Mouse (Mus musculus): ENCODE measurements at regions not wholly inside any gene's neighbourhood (a gene's known extent, or its start where the extent isn't known, plus 50 kb on each side); places are given as distances from the start of the nearest gene placed in this dataset.
A peak's percentile ranks its signal among the peaks of the same experiment; 100 is the strongest.

DNA sequence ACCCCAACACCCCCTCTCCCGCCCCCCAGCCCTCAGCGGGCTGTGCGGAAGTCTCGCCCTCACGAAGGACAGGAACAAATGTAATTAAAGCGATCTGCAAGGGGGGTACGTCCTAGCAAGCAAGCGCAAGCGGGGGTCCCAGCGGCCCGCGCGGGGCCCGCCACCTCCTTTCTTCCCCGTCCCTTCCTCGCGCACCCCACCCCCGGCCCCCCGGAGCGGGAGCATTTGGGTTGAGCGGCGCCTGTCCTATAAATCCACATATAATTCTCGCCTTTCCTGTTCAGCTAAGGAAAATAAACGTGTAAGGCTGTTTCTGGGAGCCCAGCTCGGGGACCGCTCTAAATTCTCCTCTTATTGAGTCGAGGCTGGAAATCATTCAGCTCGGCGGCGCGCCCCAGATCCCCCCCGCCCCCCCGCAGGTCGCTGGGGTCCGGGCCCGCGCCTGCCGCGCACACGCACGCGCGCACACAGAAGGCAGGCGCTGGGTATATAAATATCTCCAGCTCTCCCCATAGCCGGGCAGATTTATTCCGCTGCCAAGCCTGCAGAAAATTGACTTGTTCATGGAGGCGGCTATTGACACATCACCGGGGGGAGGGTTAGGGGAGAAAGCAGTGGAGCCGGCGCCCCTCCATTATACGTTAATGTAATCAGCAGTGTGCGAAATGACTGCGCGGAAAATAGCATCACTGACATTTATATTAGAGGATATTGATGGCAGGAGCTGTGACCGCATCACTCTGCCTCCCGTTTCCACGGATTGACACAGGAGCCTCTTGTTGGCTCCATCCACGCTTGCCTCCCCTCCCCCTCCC is 61.6 kb upstream of the Btrc start:
- under 1% methylated on average over 55 of the region's 58 CpGs for WGBS
- peak overlapping the region; percentile 67 for H3K9ac ChIP-seq (replicated peaks; ENCODE audit: low read length)
- H3K4me3 ChIP-seq (ENCODE audit: low read length), result peak overlapping the region; percentile 56
- H3K9me3 ChIP-seq (ENCODE audit: low read length), result no peaks in the 10 kb centered on the region
- peak overlapping the region; percentile 94 for H3K27ac ChIP-seq
- peak; percentile 83 for ATAC-seq
- TF ChIP-seq CTCF (IDR thresholded peaks at IDR 0.05; ENCODE audit: low read depth), result no peak
- H3K4me1 ChIP-seq (ENCODE audit: insufficient read depth, low read length), result peaks cover 4% of the 10 kb centered on the region
- no peaks in the 10 kb centered on the region for H3K27me3 ChIP-seq (ENCODE audit: insufficient read depth, low read length)
- peak overlapping the region; percentile 99 for H3K4me2 ChIP-seq (ENCODE audit: low read depth, low read length)
- no peaks in the 10 kb centered on the region for H3K36me3 ChIP-seq (ENCODE audit: insufficient read depth, low read length)
- DNase-seq (ENCODE audit: low spot score), result peak; percentile 89

DNA sequence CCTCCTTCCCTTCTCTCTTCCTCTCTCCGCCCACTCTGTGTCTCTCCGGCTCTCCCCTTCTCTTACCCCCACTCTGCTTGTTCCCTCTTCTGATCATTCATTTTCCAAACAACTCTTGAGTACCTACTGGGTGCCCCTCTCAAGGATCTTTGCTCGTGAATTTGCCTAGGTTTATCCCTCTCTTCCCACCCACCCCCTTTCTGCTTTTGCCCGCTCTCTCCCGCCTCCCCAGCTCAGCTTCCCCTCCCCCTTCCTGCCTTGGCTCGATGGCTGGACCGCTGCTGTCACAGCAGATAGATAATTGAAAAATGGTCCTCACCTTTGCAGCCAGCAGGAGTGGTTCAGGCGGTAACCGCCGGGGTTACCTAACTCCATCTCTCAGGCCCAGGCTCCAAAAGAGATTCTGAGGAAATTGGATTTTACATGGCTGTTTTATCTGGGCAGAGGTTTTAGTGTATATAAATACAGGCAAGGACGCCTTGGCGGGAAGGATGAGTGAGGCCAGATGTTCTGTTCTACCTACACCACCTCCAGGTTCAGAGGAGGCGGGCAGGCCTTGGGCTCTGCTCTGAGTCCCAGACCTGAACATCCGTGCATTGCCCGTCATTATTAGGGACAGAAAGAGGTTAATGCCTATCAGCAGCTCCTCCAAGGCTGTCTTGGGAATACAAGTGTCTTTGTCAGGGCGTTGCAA is 60.8 kb upstream of the Btrc start:
- Histone ChIP-seq H3K4me1 (ENCODE audit: insufficient read depth, low read length) (peaks cover 4% of the 10 kb centered on the region), H3K9ac (replicated peaks; ENCODE audit: low read length) (peak overlapping the region; percentile 67), H3K27me3 (ENCODE audit: insufficient read depth, low read length) (no peaks in the 10 kb centered on the region), H3K4me3 (ENCODE audit: low read length) (peak overlapping the region; percentile 56), H3K36me3 (ENCODE audit: insufficient read depth, low read length) (no peaks in the 10 kb centered on the region), H3K4me2 (ENCODE audit: low read depth, low read length) (peak overlapping the region; percentile 99), H3K27ac (peak overlapping the region; percentile 94), H3K9me3 (ENCODE audit: low read length) (no peaks in the 10 kb centered on the region)
- DNase-seq (ENCODE audit: low spot score) (peak; percentile 70), ATAC-seq (no peak; the same call in none of the 2 replicates)
- 7% methylated on average over 16 of the region's 16 CpGs for WGBS
- TF ChIP-seq CTCF (IDR thresholded peaks at IDR 0.05; ENCODE audit: low read depth), result no peak; the same call in 1 of the 2 replicates

DNA sequence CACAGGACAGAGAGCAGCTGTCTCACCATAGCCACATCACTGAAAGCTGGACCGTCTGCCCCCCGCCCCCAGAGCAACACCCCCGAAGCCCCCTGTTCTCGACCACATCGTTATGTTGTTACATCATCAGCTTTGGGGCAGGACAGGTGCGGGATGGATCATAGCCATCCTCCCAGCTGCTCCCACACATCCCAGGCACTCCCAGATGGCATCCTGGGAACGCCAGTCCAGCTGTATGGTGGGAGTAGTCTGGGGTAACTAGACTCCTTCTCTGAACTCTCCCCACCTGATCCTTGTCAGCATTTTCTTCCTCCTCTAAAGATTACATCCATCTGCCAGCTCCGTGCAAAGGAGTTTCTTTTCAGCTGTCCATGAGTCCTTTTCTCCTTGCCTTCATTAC is 59.0 kb upstream of the Btrc start:
- H3K36me3 ChIP-seq (ENCODE audit: insufficient read depth, low read length), result no peaks in the 10 kb centered on the region
- DNase-seq (ENCODE audit: low spot score) (no peak), ATAC-seq (no peak)
- WGBS, result 11% methylated on average over 8 of the region's 8 CpGs
- H3K4me2 ChIP-seq (ENCODE audit: low read depth, low read length), result no peak overlapping the region
- no peak for TF ChIP-seq CTCF (IDR thresholded peaks at IDR 0.05; ENCODE audit: low read depth)
- no peaks in the 10 kb centered on the region for H3K27me3 ChIP-seq (ENCODE audit: insufficient read depth, low read length)
- H3K4me1 ChIP-seq (ENCODE audit: insufficient read depth, low read length), result peaks cover 4% of the 10 kb centered on the region; the same call in 1 of the 2 replicates
- H3K9ac ChIP-seq (replicated peaks; ENCODE audit: low read length), result no peak overlapping the region
- H3K9me3 ChIP-seq (ENCODE audit: low read length), result no peaks in the 10 kb centered on the region
- H3K27ac ChIP-seq, result no peak overlapping the region
- H3K4me3 ChIP-seq (ENCODE audit: low read length), result no peak overlapping the region

DNA sequence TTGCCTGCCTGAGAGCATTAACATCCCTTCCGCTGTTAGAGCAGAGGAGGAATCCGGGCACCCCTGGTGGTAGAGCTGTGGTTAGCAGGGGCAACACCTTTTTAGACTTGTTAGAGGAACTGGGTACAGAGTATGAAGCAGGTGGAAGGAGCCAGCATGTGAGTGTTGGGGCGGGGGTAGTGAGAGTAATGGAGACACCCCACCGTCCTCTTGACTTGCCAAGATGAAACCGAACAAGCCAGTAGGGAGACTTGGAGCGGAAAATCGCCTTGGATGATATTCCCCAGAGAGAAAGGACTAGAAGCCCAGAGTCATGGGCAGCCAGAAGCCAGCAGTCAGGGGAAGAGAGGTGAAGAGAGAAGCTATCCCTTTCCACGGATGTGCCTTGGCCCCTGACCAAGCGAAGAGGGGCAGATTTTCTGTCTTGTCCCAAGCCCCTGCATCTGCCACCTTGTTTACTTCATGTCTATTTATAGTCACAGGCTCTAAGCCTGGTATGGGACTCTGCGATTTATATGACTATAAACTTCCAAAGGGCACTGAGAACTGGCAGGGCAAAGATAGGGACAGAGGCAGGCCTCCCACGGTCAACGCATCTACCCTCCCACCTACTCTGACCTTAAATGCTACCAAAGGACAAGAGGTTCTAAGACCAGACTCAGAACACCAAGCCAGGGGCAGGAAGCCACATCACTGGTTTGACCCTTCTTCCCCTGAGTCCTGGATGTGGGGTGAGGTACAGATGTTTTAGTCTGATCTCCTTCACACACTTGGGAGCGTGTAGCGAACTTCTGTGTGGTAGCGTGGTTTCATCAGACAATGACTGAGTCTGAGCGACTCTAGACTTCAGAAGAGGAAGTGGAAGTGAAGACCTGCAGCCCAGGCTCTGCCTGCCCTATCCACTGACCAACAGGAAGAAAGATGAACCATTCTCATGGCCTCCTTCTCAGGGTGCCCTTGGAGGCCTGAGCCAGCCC is 55.9 kb upstream of the Btrc start:
- no peak overlapping the region for H3K4me2 ChIP-seq (ENCODE audit: low read depth, low read length)
- no peaks in the 10 kb centered on the region for H3K4me1 ChIP-seq (ENCODE audit: insufficient read depth, low read length)
- no peaks in the 10 kb centered on the region for H3K36me3 ChIP-seq (ENCODE audit: insufficient read depth, low read length)
- H3K9ac ChIP-seq (replicated peaks; ENCODE audit: low read length), result no peak overlapping the region
- H3K9me3 ChIP-seq (ENCODE audit: low read length), result no peaks in the 10 kb centered on the region
- ATAC-seq (no peak), DNase-seq (ENCODE audit: low spot score) (peak; percentile 70)
- H3K4me3 ChIP-seq (ENCODE audit: low read length), result no peak overlapping the region
- 50% methylated on average over 16 of the region's 16 CpGs for WGBS
- TF ChIP-seq CTCF (IDR thresholded peaks at IDR 0.05; ENCODE audit: low read depth), result peak; percentile 76
- H3K27me3 ChIP-seq (ENCODE audit: insufficient read depth, low read length), result no peaks in the 10 kb centered on the region
- no peak overlapping the region for H3K27ac ChIP-seq

DNA sequence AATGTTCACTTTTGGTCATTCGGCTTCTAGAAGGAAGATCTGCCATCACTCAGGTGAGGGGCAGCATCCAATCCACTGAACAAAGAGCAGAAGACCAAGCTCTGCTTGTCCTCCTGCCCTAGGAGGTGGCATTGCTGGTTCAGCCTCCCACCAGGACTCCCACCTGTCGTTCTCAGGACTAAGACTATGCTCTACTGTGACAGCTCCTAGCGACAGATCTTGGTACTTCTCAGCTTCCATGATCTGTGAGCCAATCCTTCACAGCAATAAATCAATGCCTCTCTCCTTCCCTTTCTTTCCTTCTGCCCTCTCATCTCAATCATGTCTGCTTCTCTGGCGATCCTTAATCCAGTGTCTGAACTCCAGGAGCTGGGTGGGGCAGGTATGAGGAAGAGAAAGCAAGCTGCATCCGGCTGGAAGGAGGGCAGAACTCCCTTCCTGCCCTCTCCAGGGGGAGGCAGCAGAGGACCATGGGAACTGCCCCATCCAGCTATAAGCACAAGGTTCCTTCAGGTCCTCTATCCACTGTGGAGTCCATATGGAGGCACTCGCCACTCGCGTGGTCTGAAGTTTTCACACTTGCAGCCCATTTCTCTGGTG is 54.8 kb upstream of the Btrc start:
- Histone ChIP-seq H3K4me3 (ENCODE audit: low read length) (no peak overlapping the region), H3K4me1 (ENCODE audit: insufficient read depth, low read length) (no peaks in the 10 kb centered on the region), H3K9ac (replicated peaks; ENCODE audit: low read length) (no peak overlapping the region), H3K4me2 (ENCODE audit: low read depth, low read length) (no peak overlapping the region), H3K27me3 (ENCODE audit: insufficient read depth, low read length) (no peaks in the 10 kb centered on the region), H3K36me3 (ENCODE audit: insufficient read depth, low read length) (no peaks in the 10 kb centered on the region), H3K27ac (no peak overlapping the region), H3K9me3 (ENCODE audit: low read length) (no peaks in the 10 kb centered on the region)
- ATAC-seq, result no peak
- 63% methylated on average over 8 of the region's 8 CpGs for WGBS
- no peak for DNase-seq (ENCODE audit: low spot score)
- TF ChIP-seq CTCF (IDR thresholded peaks at IDR 0.05; ENCODE audit: low read depth), result peak; percentile 30

Data from hindbrain, postnatal 0 days (tissue).